Mouse (Mus musculus): ENCODE results near the gene Ttyh1.
A peak's percentile ranks its signal among the peaks of the same experiment; 100 is the strongest.

Ttyh1 gene

GRCm38 (mm10) chr7:4123732-4124131 is 4.5 kb downstream of the Ttyh1 start:
- DNase-seq, result peak; percentile 78

GRCm38 (mm10) chr7:4124315-4124759 is 5.1 kb downstream of the Ttyh1 start:
- peak; percentile 61 for DNase-seq

GRCm38 (mm10) chr7:4124856-4125255 is 5.6 kb downstream of the Ttyh1 start:
- DNase-seq, result no peak

- DNase-seq, result peak; percentile 16
Measured at GRCm38 (mm10) chr7:4125306-4125705, 6.1 kb downstream of the Ttyh1 start.

GRCm38 (mm10) chr7:4126992-4127785 is 8.0 kb downstream of the Ttyh1 start:
- DNase-seq, result peak; percentile 13

- no peak for DNase-seq
Measured at GRCm38 (mm10) chr7:4127894-4128293, 8.7 kb downstream of the Ttyh1 start.

- no peak for DNase-seq
Measured at GRCm38 (mm10) chr7:4128860-4129259, 9.7 kb downstream of the Ttyh1 start.

- DNase-seq, result peak; percentile 83
Measured at GRCm38 (mm10) chr7:4130686-4131452, 11.7 kb downstream of the Ttyh1 start.

- peak; percentile 20 for DNase-seq
Measured at GRCm38 (mm10) chr7:4131964-4132363, 12.8 kb downstream of the Ttyh1 start.

- no peak for DNase-seq
Measured at GRCm38 (mm10) chr7:4132581-4132980, 13.4 kb downstream of the Ttyh1 start.

- peak; percentile 16 for DNase-seq
Measured at GRCm38 (mm10) chr7:4132998-4133397, 13.8 kb downstream of the Ttyh1 start.

- no peak for DNase-seq
Measured at GRCm38 (mm10) chr7:4134911-4135310, 15.7 kb downstream of the Ttyh1 start.

GRCm38 (mm10) chr7:4136404-4136770 is 17.2 kb downstream of the Ttyh1 start:
- DNase-seq, result no peak

GRCm38 (mm10) chr7:4136771-4137531 is 17.7 kb downstream of the Ttyh1 start, which contains the start of gene Leng8:
Gene Leng8 (plus strand): TSS chr7:4137039.
- DNase-seq, result peak; percentile 99

- no peak for DNase-seq
Measured at GRCm38 (mm10) chr7:4137746-4138145, 18.5 kb downstream of the Ttyh1 start.

- no peak for DNase-seq
Measured at GRCm38 (mm10) chr7:4138181-4138580, 19.0 kb downstream of the Ttyh1 start.

- peak; percentile 23 for DNase-seq
Measured at GRCm38 (mm10) chr7:4138671-4139070, 19.5 kb downstream of the Ttyh1 start.

- peak; percentile 14 for DNase-seq
Measured at GRCm38 (mm10) chr7:4139391-4139790, 20.2 kb downstream of the Ttyh1 start.

GRCm38 (mm10) chr7:4141648-4142325 is 22.6 kb downstream of the Ttyh1 start:
- peak; percentile 11 for DNase-seq

GRCm38 (mm10) chr7:4142796-4143445 is 23.7 kb downstream of the Ttyh1 start:
- DNase-seq, result peak; percentile 31

GRCm38 (mm10) chr7:4143506-4143905 is 24.3 kb downstream of the Ttyh1 start:
- no peak for DNase-seq

GRCm38 (mm10) chr7:4144046-4144445 is 24.8 kb downstream of the Ttyh1 start:
- peak; percentile 14 for DNase-seq
